32 mouse cellular contexts compared by ENCODE assay signal in genomic region chr11:77810018-77810417, GRCm38 (mm10). TPM values are rescaled to one million over a fixed set of nuclear protein-coding genes. Genes with fewer than 3 reads are reported as not detected.
DNase-seq lines count a peak whose midpoint lies in the region; ATAC-seq and TF ChIP-seq lines count a peak whose summit lies in the region.
"Had no signal": no experiment of that assay in that cellular context is flagged by ENCODE, and none has a peak within 500 bp of the region (broad histone marks: within the 10 kb centered on the region; RNA-seq: fewer than 3 reads in every experiment).

No protein-coding gene starts in this region.

- DNase-seq in forebrain, embryonic 10.5 days (ENCODE audit: extremely low spot score, low spot score) = no peak
- no peak for DNase-seq in heart, embryonic 10.5 days (ENCODE audit: low spot score)
- DNase-seq in heart, postnatal 4 days = no peak
- DNase-seq in layer of hippocampus, adult 2 months (ENCODE audit: low spot score in 2 of 2) = no peak
- DNase-seq in layer of hippocampus, postnatal 36 days = no peak
- no peak for DNase-seq in stomach, postnatal 0 days (ENCODE audit: low spot score)
- DNase-seq in liver = no peak
- DNase-seq: adrenal gland, postnatal 10 days; adrenal gland, postnatal 36 days; cerebellum, adult 18-20 months; cerebellum, adult 9-10 months; cerebellum, postnatal 14 days; gastrocnemius, postnatal 10 days; gastrocnemius, postnatal 36 days; kidney, adult 11 months had no signal

- no peak for ATAC-seq in forebrain, embryonic 13.5 days
- no peak for ATAC-seq in stomach, postnatal 0 days (ENCODE audit: low FRiP score, low TSS enrichment)
- ATAC-seq: forebrain, embryonic 16.5 days; hindbrain, embryonic 16.5 days; intestine, embryonic 15.5 days; Patski had no signal

- no peaks in the 10 kb centered on the region for H3K9me3 ChIP-seq in forebrain, embryonic 10.5 days
- no peaks in the 10 kb centered on the region for H3K9me3 ChIP-seq in forebrain, embryonic 13.5 days (replicated peaks)
- H3K9me3 ChIP-seq in heart, embryonic 10.5 days = no peaks in the 10 kb centered on the region
- no peaks in the 10 kb centered on the region for H3K9me3 ChIP-seq in stomach, postnatal 0 days (ENCODE audit: control insufficient read depth, low read length)
- H3K9me3 ChIP-seq: embryonic facial prominence, embryonic 12.5 days; embryonic facial prominence, embryonic 15.5 days; forebrain, embryonic 12.5 days; G1E; hindbrain, embryonic 10.5 days; hindbrain, embryonic 13.5 days; intestine, embryonic 15.5 days had no signal

- no peak overlapping the region for H3K9ac ChIP-seq in forebrain, embryonic 13.5 days
- H3K9ac ChIP-seq in stomach, postnatal 0 days (ENCODE audit: low read length) = peak overlapping the region; percentile 13; the same call in 1 of the 2 replicates
- H3K9ac ChIP-seq: embryonic facial prominence, embryonic 12.5 days; embryonic facial prominence, embryonic 15.5 days; forebrain, embryonic 12.5 days; intestine, embryonic 15.5 days had no signal

- no peak overlapping the region for H3K4me3 ChIP-seq in forebrain, embryonic 10.5 days
- H3K4me3 ChIP-seq in forebrain, embryonic 13.5 days = no peak overlapping the region
- H3K4me3 ChIP-seq in heart, embryonic 10.5 days = no peak overlapping the region
- H3K4me3 ChIP-seq in layer of hippocampus, adult 2 months = no peak overlapping the region
- no peak overlapping the region for H3K4me3 ChIP-seq in stomach, postnatal 0 days (ENCODE audit: low read depth, low read length)
- H3K4me3 ChIP-seq: embryonic facial prominence, embryonic 12.5 days; embryonic facial prominence, embryonic 15.5 days; forebrain, embryonic 12.5 days; hindbrain, embryonic 10.5 days; hindbrain, embryonic 13.5 days; intestine, embryonic 15.5 days had no signal

- H3K27ac ChIP-seq in forebrain, embryonic 10.5 days = 0 out of 2 replicates have a peak overlapping the region, but pooled peaks have one; percentile 8
- no peak overlapping the region for H3K27ac ChIP-seq in forebrain, embryonic 13.5 days
- peak overlapping the region; percentile 31; the same call in 1 of the 2 replicates for H3K27ac ChIP-seq in heart, embryonic 10.5 days
- H3K27ac ChIP-seq in layer of hippocampus, adult 2 months = peak overlapping the region; percentile 19; the same call in 1 of the 2 replicates
- no peak overlapping the region for H3K27ac ChIP-seq in stomach, postnatal 0 days (replicated peaks)
- H3K27ac ChIP-seq: embryonic facial prominence, embryonic 12.5 days; embryonic facial prominence, embryonic 15.5 days; forebrain, embryonic 12.5 days; hindbrain, embryonic 10.5 days; hindbrain, embryonic 13.5 days; intestine, embryonic 15.5 days had no signal

- TF ChIP-seq CTCF in layer of hippocampus, adult 2 months (conservative IDR thresholded peaks at IDR 0.05) = no peak
- TF ChIP-seq CTCF in stomach, postnatal 0 days (IDR thresholded peaks at IDR 0.05; ENCODE audit: low read depth) = no peak

- WGBS in forebrain, embryonic 10.5 days = 88% methylated on average over 6 of the region's 6 CpGs
- 97% methylated on average over 6 of the region's 6 CpGs for WGBS in forebrain, embryonic 13.5 days
- 54% methylated on average over 6 of the region's 6 CpGs for WGBS in heart, embryonic 10.5 days
- WGBS in stomach, postnatal 0 days = 86% methylated on average over 6 of the region's 6 CpGs

- H3K36me3 ChIP-seq in forebrain, embryonic 10.5 days (replicated peaks) = peaks cover 8% of the 10 kb centered on the region
- H3K36me3 ChIP-seq in forebrain, embryonic 13.5 days (ENCODE audit: poor library complexity, severe bottlenecking) = peaks cover 10% of the 10 kb centered on the region; the same call in 1 of the 2 replicates
- H3K36me3 ChIP-seq in heart, embryonic 10.5 days = peaks cover 66% of the 10 kb centered on the region
- no peaks in the 10 kb centered on the region for H3K36me3 ChIP-seq in stomach, postnatal 0 days (ENCODE audit: control insufficient read depth, insufficient read depth, low read length)
- H3K36me3 ChIP-seq: intestine, embryonic 15.5 days had no signal

- no peak overlapping the region for H3K4me2 ChIP-seq in forebrain, embryonic 13.5 days
- no peak overlapping the region for H3K4me2 ChIP-seq in stomach, postnatal 0 days (replicated peaks; ENCODE audit: low read depth)
- H3K4me2 ChIP-seq: embryonic facial prominence, embryonic 12.5 days; embryonic facial prominence, embryonic 15.5 days; forebrain, embryonic 12.5 days; heart, embryonic 11.5 days; hindbrain, embryonic 13.5 days; intestine, embryonic 15.5 days had no signal

- TF ChIP-seq EP300 in stomach, postnatal 0 days (optimal IDR thresholded peaks at IDR 0.05) = no peak

- no peaks in the 10 kb centered on the region for H3K27me3 ChIP-seq in forebrain, embryonic 10.5 days (ENCODE audit: poor library complexity, severe bottlenecking)
- H3K27me3 ChIP-seq in forebrain, embryonic 13.5 days = no peaks in the 10 kb centered on the region
- no peaks in the 10 kb centered on the region for H3K27me3 ChIP-seq in heart, embryonic 10.5 days (ENCODE audit: insufficient read depth, poor library complexity, severe bottlenecking)
- no peaks in the 10 kb centered on the region for H3K27me3 ChIP-seq in stomach, postnatal 0 days (ENCODE audit: control insufficient read depth, insufficient read depth, low read length)
- H3K27me3 ChIP-seq: CH12.LX; embryonic facial prominence, embryonic 12.5 days; embryonic facial prominence, embryonic 15.5 days; forebrain, embryonic 12.5 days; hindbrain, embryonic 13.5 days; intestine, embryonic 15.5 days; Patski had no signal

- H3K4me1 ChIP-seq in forebrain, embryonic 10.5 days = peaks cover 42% of the 10 kb centered on the region
- H3K4me1 ChIP-seq in forebrain, embryonic 13.5 days = peaks cover 33% of the 10 kb centered on the region
- peaks cover 68% of the 10 kb centered on the region for H3K4me1 ChIP-seq in heart, embryonic 10.5 days
- peaks cover 7% of the 10 kb centered on the region; the same call in 1 of the 2 replicates for H3K4me1 ChIP-seq in stomach, postnatal 0 days (replicated peaks; ENCODE audit: control insufficient read depth, insufficient read depth)

RNA-seq across cellular contexts. Expression of gene Gm10277, which starts 22.5 kb away (rescaled TPM):
- 0.92 and 1.2 TPM in 2 replicates for polyA plus RNA-seq in forebrain, embryonic 10.5 days (2016; fragmentation: Nextera tagmentation; extraction: Ambion mirVana)
- polyA plus RNA-seq in forebrain, embryonic 13.5 days (2015; fragmentation: Nextera tagmentation; extraction: Ambion mirVana) = 2.9 and 3.2 TPM in 2 replicates
- 1.1 and 1.6 TPM in 2 replicates for polyA plus RNA-seq in heart, embryonic 10.5 days (2016; fragmentation: Nextera tagmentation; extraction: Ambion mirVana)
- total RNA-seq in heart, postnatal 4 days (2021) = not detected
- total RNA-seq in layer of hippocampus, adult 2 months (2021) = not detected
- not detected for total RNA-seq in layer of hippocampus, postnatal 36 days (2021)
- 0.40 TPM in 2 replicates for polyA plus RNA-seq in stomach, postnatal 0 days (2015; fragmentation: Nextera tagmentation; extraction: Ambion mirVana)
- total RNA-seq: adrenal gland, adult 18-20 months; adrenal gland, postnatal 10 days; adrenal gland, postnatal 36 days; CH12.LX; gastrocnemius, postnatal 10 days; gastrocnemius, postnatal 36 days; granulocyte monocyte progenitor cell, adult 5-6 weeks; heart, postnatal 25 days had no signal
- polyA plus RNA-seq: frontal cortex, adult 2 months; G1E had no signal

RNA-seq across cellular contexts. Expression of gene Myo18a, which starts 47.0 kb away (rescaled TPM):
- polyA plus RNA-seq in forebrain, embryonic 10.5 days (2016; fragmentation: Nextera tagmentation; extraction: Ambion mirVana) = 25.9 and 26.4 TPM in 2 replicates
- 38.2 and 48.1 TPM in 2 replicates for polyA plus RNA-seq in forebrain, embryonic 13.5 days (2015; fragmentation: Nextera tagmentation; extraction: Ambion mirVana)
- 95.5 and 153 TPM in 2 replicates for polyA plus RNA-seq in heart, embryonic 10.5 days (2016; fragmentation: Nextera tagmentation; extraction: Ambion mirVana)
- total RNA-seq in heart, postnatal 4 days (2021) = 100 to 1,000 TPM; 244 to 245 TPM
- total RNA-seq in layer of hippocampus, adult 2 months (2021) = 100 to 1,000 TPM; 137 to 156 TPM
- 100 to 1,000 TPM; 136 to 158 TPM for total RNA-seq in layer of hippocampus, postnatal 36 days (2021)
- 34.3 and 38.7 TPM in 2 replicates for polyA plus RNA-seq in stomach, postnatal 0 days (2015; fragmentation: Nextera tagmentation; extraction: Ambion mirVana)

Comparison
In these comparisons a context has a peak if more than half of its experiments do, and no peak if none do; other contexts are left out.
1. H3K27ac ChIP-seq: peak in forebrain, embryonic 10.5 days (single experiment), heart, embryonic 10.5 days (single experiment) and layer of hippocampus, adult 2 months (single experiment); none in forebrain, embryonic 13.5 days (single experiment) and stomach, postnatal 0 days (single experiment).